Mouse (Mus musculus) neural tube, embryonic 11.5 days (tissue): ENCODE data around the gene Gcdh. TPM values are rescaled to one million over a fixed set of nuclear protein-coding genes. Genes with fewer than 3 reads are reported as not detected.
A peak's percentile ranks its signal among the peaks of the same experiment; 100 is the strongest.

Source experiments
- ATAC-seq: fragments of 200-750 bp; cut with Nextera tagmentation; 2 replicates; pipeline ENCODE4 v1.8.0; 2017; ENCODE audit warnings: moderate number of reproducible peaks, mild to moderate bottlenecking, moderate TSS enrichment, moderate library complexity; ENCODE audit not compliant: insufficient read depth, low FRiP score, low TSS enrichment
- DNase-seq: peaks from one replicate; pipeline ENCODE4 v3.0.0-alpha.2; 2015; ENCODE audit warnings: low spot score
- H3K27ac ChIP-seq: fragments of 300-500 bp; sonication (generic); 2 replicates; pipeline ENCODE4 v1.5.1; 2014; ENCODE audit warnings: low read depth, mild to moderate bottlenecking, low read length
- H3K27me3 ChIP-seq: fragments of 300-500 bp; sonication (generic); 2 replicates; pipeline ENCODE4 v1.6.1; 2014; ENCODE audit warnings: mild to moderate bottlenecking, low read length, mixed read lengths; ENCODE audit not compliant: control insufficient read depth, insufficient read depth
- H3K36me3 ChIP-seq: fragments of 300-500 bp; sonication (generic); 2 replicates; pipeline ENCODE4 v1.6.1; 2014; ENCODE audit warnings: mild to moderate bottlenecking, low read length, moderate library complexity, mixed read lengths; ENCODE audit not compliant: control insufficient read depth, insufficient read depth
- H3K4me1 ChIP-seq: fragments of 300-500 bp; sonication (generic); 2 replicates; pipeline ENCODE4 v1.6.1; 2014; ENCODE audit warnings: low read length, mixed read lengths; ENCODE audit not compliant: control insufficient read depth, insufficient read depth
- H3K4me2 ChIP-seq: fragments of 300-500 bp; sonication (generic); 2 replicates; pipeline ENCODE4 v1.6.1; 2014; ENCODE audit warnings: low read depth, mild to moderate bottlenecking, moderate library complexity
- H3K4me3 ChIP-seq: fragments of 300-500 bp; sonication (generic); 2 replicates; pipeline ENCODE4 v1.5.1; 2014; ENCODE audit warnings: low read depth, low read length
- H3K9ac ChIP-seq: fragments of 300-500 bp; sonication (generic); 2 replicates; pipeline ENCODE4 v1.6.1; 2014; ENCODE audit warnings: mild to moderate bottlenecking, low read length
- H3K9me3 ChIP-seq: fragments of 300-500 bp; sonication (generic); 2 replicates; pipeline ENCODE4 v1.6.1; 2016; ENCODE audit warnings: low read length; ENCODE audit not compliant: control insufficient read depth
- WGBS: fragments of 180-500 bp; shearing (Covaris S2); extraction: QIAGEN DNeasy Blood & Tissue Kit; methylation state at CpG from one replicate; pipeline ENCODE4 v1.1.7; 2014; 5-methylcytosine and 5-hydroxymethylcytosine counted together
- microRNA-seq: library from miRNA; unstranded; fragments of <30 nt; microRNA quantifications from one replicate; pipeline ENCODE4, GENCODE M21; 2016
- polyA plus RNA-seq: library from polyadenylated mRNA; unstranded; fragments of >200 nt; fragmentation: Nextera tagmentation; extraction: Ambion mirVana; gene quantifications from 2 replicates; pipeline ENCODE4 v1.2.1, GENCODE M21; 2014

The Gcdh gene
- polyA plus RNA-seq, 1 experiment from 2014 or later: 33.7 TPM

- no peak overlapping the region for H3K27ac ChIP-seq
- H3K4me3 ChIP-seq: no peak overlapping the region
- H3K36me3 ChIP-seq: peaks cover 21% of the 10 kb centered on the region
- DNase-seq (no peak), ATAC-seq (no peak)
- no peaks in the 10 kb centered on the region for H3K27me3 ChIP-seq
- no peak overlapping the region for H3K4me2 ChIP-seq
- H3K9ac ChIP-seq: no peak overlapping the region
- H3K9me3 ChIP-seq: no peaks in the 10 kb centered on the region
- 66% methylated on average over 15 of the region's 15 CpGs for WGBS
- H3K4me1 ChIP-seq: peaks cover 12% of the 10 kb centered on the region
Measured at GRCm38 (mm10) chr8:84837912-84838470, 55.7 kb downstream of the Gcdh start.

- H3K4me3 ChIP-seq: no peak overlapping the region
- H3K27ac ChIP-seq: no peak overlapping the region
- peaks cover 12% of the 10 kb centered on the region for H3K4me1 ChIP-seq
- DNase-seq (peak; percentile 44), ATAC-seq (no peak)
- whole genome bisulfite sequencing: 52% methylated on average over 8 of the region's 8 CpGs
- no peaks in the 10 kb centered on the region for H3K9me3 ChIP-seq
- no peaks in the 10 kb centered on the region for H3K27me3 ChIP-seq
- no peak overlapping the region for H3K9ac ChIP-seq
- H3K36me3 ChIP-seq: peaks cover 15% of the 10 kb centered on the region
- no peak overlapping the region; the same call in 1 of the 2 replicates for H3K4me2 ChIP-seq
Measured at GRCm38 (mm10) chr8:84837149-84837911, 56.4 kb downstream of the Gcdh start.

Small RNA genes within 50 kb of the gene (microRNA-seq; reads per million reads assigned to microRNA genes)
- not detected for gene Gm24197
- 3.9 reads per million, percentile 9 among the genes with 10 or more reads in this experiment for gene Mir7069

Other genes with a start within 250 kb of the Gcdh start
- gene Ier2, start 231.1 kb downstream of the Gcdh start, polyA plus RNA-seq: 71.6 and 79.4 TPM in 2 replicates
- 60.4 and 60.6 TPM in 2 replicates for gene Trmt1, start 207.6 kb downstream of the Gcdh start, polyA plus RNA-seq
- 26.2 and 27.0 TPM in 2 replicates for gene Nacc1, start 206.1 kb downstream of the Gcdh start, polyA plus RNA-seq
- gene Lyl1, start 192.5 kb downstream of the Gcdh start, polyA plus RNA-seq: 4.6 and 5.3 TPM in 2 replicates
- 0.84 and 1.8 TPM in 2 replicates for gene G430095P16Rik, start 170.9 kb downstream of the Gcdh start, polyA plus RNA-seq
- 3.1 and 3.7 TPM in 2 replicates for gene Nfix, start 93.6 kb downstream of the Gcdh start, polyA plus RNA-seq
- 4.7 and 7.3 TPM in 2 replicates for gene Dand5, start 71.1 kb downstream of the Gcdh start, polyA plus RNA-seq
- gene Gadd45gip1, start 62.4 kb downstream of the Gcdh start, polyA plus RNA-seq: 38.6 and 38.7 TPM in 2 replicates
- 101 TPM in 2 replicates for gene Rad23a, start 53.3 kb downstream of the Gcdh start, polyA plus RNA-seq
- 870 and 925 TPM in 2 replicates for gene Calr, start 47.0 kb downstream of the Gcdh start, polyA plus RNA-seq
- 95.7 and 104 TPM in 2 replicates for gene Farsa, start 36.9 kb downstream of the Gcdh start, polyA plus RNA-seq
- gene Syce2, start 21.8 kb downstream of the Gcdh start, polyA plus RNA-seq: 50.5 and 56.9 TPM in 2 replicates
- 11.8 and 12.9 TPM in 2 replicates for gene Klf1, start 8.0 kb upstream of the Gcdh start, polyA plus RNA-seq
- 4.0 and 4.9 TPM in 2 replicates for gene Dnase2a, start 14.6 kb upstream of the Gcdh start, polyA plus RNA-seq
- gene Mast1, start 43.4 kb upstream of the Gcdh start, polyA plus RNA-seq: 13.8 and 14.6 TPM in 2 replicates
- 0.25 TPM in 1 of 2 replicates, not detected in the other for gene Rtbdn, start 53.1 kb upstream of the Gcdh start, polyA plus RNA-seq
- not detected in 2 replicates for gene Gm49661, start 75.5 kb upstream of the Gcdh start, polyA plus RNA-seq
- 1,335 and 1,358 TPM in 2 replicates for gene Prdx2, start 75.7 kb upstream of the Gcdh start, polyA plus RNA-seq
- 92.9 and 116 TPM in 2 replicates for gene Rnaseh2a, start 75.8 kb upstream of the Gcdh start, polyA plus RNA-seq
- 6.2 and 6.9 TPM in 2 replicates for gene Junb, start 84.8 kb upstream of the Gcdh start, polyA plus RNA-seq
- gene Hook2, start 96.7 kb upstream of the Gcdh start, polyA plus RNA-seq: 10.5 and 12.9 TPM in 2 replicates
- gene Best2, start 120.6 kb upstream of the Gcdh start, polyA plus RNA-seq: not detected in 2 replicates
- 129 and 130 TPM in 2 replicates for gene Asna1, start 131.4 kb upstream of the Gcdh start, polyA plus RNA-seq
- 158 and 170 TPM in 2 replicates for gene Trir, start 132.9 kb upstream of the Gcdh start, polyA plus RNA-seq
- gene Tnpo2, start 143.0 kb upstream of the Gcdh start, polyA plus RNA-seq: 16.3 and 19.7 TPM in 2 replicates
- 25.0 and 25.8 TPM in 2 replicates for gene Fbxw9, start 166.1 kb upstream of the Gcdh start, polyA plus RNA-seq
- not detected in 2 replicates for gene Gm5741, start 174.1 kb upstream of the Gcdh start, polyA plus RNA-seq
- 70.3 and 73.8 TPM in 2 replicates for gene Dhps, start 177.8 kb upstream of the Gcdh start, polyA plus RNA-seq
- 117 and 119 TPM in 2 replicates for gene Wdr83os, start 186.8 kb upstream of the Gcdh start, polyA plus RNA-seq
- gene Wdr83, start 187.4 kb upstream of the Gcdh start, polyA plus RNA-seq: 52.6 and 60.6 TPM in 2 replicates
- 14.4 and 17.4 TPM in 2 replicates for gene Man2b1, start 189.3 kb upstream of the Gcdh start, polyA plus RNA-seq
- gene Zfp791, start 229.2 kb upstream of the Gcdh start, polyA plus RNA-seq: 1.2 and 1.7 TPM in 2 replicates